Mouse (Mus musculus) WW6 (cell line): ENCODE data around the gene Zfp991.
"Not testable (repeated sequence)": the region's sequence is repeated elsewhere in the genome, so short reads cannot be mapped to it uniquely, and the experiment has no call there.

Source experiments
- DNase-seq: peaks from one replicate; pipeline ENCODE4 v3.0.0-alpha.2; 2013; ENCODE audit warnings: low read depth, low spot score

The Zfp991 gene

GRCm38 (mm10) chr4:147131837-147132459, at the start of gene Zfp991:
Gene Zfp991 (plus strand): TSS chr4:147132038.
- DNase-seq = not testable (repeated sequence)

DNA sequence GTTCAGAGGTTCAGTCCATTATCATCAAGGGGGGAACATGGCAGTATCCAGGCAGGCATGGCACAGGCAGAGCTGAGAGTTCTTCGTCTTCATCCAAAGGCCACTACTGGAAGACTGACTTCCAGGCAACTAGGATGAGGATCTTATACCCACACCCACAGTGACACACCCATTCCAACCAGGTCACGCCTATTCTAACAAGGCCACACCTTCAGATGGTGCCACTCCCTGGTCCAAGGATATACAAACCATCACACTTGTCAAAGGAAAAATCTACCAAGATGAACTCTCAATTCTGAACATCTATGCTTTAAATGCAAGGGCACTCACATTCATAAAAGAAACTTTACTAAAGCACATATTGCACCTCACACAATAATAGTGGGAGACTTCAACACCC, 36.2 kb upstream of the Zfp991 start:
- DNase-seq = not testable (repeated sequence)

- DNase-seq = not testable (repeated sequence)
Observed at GRCm38 (mm10) chr4:147101666-147102626, 29.9 kb upstream of the Zfp991 start.

GRCm38 (mm10) chr4:147103814-147104213, 28.0 kb upstream of the Zfp991 start:
- not testable (repeated sequence) for DNase-seq

DNA sequence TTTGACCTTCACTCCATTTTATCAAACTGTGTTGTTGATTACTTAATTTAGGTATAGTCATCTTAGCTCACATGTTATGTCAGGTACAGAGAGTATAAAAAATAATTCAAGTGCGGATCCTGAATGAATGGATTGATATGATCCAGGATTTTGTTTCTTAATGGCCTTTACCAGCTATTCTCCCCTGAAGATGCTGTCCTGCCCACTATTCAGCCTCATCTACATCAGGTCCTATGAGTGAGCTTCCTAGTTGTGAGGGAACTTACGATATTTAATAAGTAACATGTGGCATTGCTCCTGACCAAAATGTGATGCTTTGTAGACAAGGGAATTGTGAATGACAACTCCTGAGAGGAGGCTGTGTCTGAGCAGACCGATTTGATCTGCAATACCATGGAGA, 14.0 kb upstream of the Zfp991 start:
- DNase-seq = not testable (repeated sequence)

DNA sequence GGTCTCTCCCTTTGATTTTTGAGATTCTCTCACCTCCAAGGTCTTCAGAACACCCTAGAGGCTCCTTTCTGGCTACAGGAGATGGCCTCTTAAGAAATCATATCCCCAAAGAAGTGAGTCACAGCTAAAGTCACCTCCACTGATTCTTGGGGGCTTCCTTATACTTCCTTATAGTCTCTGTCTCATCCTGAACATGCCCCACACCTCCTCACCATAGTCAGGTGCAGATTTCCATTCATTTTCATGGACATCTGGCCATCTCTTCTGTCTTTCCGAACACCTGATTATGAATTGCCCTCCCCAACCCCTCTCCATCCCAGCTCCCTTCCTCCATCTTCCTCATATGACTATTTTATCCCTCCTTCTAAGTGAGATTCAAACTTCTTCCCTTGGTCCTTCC, 9.6 kb upstream of the Zfp991 start:
- not testable (repeated sequence) for DNase-seq

GRCm38 (mm10) chr4:147123797-147124196, 8.0 kb upstream of the Zfp991 start:
- DNase-seq = not testable (repeated sequence)

DNA sequence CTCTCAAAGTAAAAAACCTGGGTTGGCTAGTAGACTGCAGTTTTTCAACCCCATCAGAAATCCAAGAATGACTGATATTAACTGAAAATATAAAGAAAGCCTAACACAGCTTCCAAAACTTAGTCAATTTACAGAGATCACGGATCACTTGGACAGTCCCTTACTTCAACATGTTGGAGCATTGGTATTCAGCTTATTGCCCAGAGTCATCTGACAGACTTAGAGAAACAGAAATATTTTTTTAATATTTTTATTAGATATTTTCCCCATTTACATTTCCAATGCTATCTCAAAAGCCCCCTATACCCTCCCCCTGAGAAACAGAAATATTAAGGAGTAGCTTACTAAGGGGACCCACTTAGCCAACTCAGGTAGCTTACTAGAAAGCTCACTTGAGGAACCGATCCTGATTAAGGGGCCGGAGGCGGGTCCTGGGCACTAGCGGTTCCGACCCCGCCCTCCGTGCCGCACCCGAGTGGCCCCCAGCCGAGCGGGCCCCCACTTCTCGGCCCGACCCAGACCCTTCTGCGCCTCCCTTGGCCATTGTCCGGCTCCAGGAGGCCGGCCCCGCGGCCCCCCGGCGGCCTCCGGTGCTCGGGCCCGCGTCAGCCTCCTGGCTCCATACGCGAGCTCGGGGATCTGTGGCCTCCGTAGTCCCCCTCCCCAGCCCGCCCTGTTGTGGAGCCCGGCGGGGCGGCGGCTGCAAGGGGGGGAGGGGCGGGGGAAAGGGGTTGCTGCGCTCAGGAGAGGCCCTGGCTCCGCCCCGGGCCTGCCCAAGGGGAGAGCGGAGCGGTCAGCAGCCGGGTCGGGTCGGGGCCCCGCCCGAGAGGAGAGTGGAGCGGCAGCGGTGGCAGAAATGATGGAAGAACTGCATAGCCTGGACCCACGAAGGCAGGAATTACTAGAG, 7.2 kb upstream of the Zfp991 start:
- DNase-seq = peak; percentile 82

GRCm38 (mm10) chr4:147125326-147125725, 6.5 kb upstream of the Zfp991 start:
- not testable (repeated sequence) for DNase-seq

DNA sequence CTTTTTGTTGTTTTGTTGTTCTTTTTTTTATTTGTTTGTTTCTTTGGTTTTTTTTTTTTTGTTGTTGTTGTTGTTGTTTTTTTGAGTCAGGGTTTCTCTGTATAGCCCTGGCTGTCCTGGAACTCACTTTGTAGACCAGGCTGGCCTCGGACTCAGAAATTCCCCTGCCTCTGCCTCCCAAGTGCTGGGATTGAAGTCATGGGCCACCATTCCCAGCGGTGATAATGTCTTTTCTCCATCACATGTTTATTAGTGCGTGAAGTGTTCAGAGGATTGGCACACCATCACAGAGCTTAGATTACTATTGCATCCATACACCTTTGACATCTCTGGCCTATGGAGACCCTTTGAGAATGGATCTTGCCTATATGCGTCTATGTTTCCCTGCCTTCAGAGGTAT, 6.0 kb upstream of the Zfp991 start:
- DNase-seq = not testable (repeated sequence)

DNA sequence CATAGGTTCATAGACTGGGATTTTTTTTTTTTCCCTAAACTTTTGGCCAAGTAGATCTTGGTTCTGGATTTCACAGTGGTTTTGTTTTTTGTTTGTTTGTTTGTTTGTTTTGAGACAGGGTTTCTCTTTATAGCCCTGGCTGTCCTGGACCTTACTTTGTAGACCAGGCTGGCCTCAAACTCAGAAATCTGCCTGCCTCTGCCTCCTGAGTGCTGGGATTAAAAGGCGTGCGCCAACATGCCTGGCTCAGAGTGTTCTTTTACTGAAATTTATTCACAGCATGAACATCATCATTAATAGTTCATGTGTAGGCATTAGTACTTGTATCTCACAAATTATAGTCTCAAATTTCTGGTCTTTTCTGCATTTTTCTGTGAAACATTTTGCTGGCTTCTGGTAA, 5.4 kb upstream of the Zfp991 start:
- DNase-seq = not testable (repeated sequence)

DNA sequence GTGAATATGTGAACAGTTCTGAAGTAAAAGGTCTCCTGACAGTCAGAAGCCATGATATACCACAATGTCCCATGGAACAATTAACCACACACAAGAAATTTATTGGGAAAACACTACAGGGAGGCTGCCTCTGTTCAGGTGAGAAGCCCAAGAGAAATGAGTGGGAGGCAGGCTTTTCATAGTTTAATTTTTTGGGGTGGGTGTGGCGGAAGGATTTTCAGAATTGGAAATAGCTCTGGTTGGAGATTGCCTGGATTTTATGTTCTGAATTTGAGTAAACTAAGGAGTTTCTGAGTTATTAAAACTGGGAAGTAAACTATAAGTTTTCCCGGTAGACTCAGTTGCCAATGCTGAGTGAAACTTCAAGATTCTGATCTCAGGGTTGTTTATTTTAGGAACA, 4.7 kb upstream of the Zfp991 start:
- DNase-seq = not testable (repeated sequence)

DNA sequence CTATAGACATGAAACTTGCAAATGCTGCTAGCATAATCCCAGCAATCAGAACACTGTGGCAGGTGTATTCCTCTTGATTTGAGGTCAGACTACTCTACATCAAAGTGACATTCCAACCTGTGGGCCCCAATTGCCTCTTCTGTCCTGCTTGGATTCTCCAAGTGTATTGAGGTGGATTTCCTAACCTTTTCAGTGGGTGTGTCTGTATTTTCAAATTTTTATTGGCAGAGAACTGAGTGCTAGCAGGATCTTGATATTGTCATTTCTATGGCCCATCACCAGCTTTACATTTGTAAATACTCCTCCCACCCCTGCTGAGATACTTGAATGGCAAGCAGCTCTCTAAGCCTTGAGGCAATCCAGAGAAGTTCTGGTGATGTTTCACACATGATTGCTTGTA, 3.7 kb upstream of the Zfp991 start:
- peak; percentile 62 for DNase-seq

- DNase-seq = not testable (repeated sequence)
Observed at GRCm38 (mm10) chr4:147133596-147133995, 1.8 kb downstream of the Zfp991 start.

GRCm38 (mm10) chr4:147141757-147142156, 9.9 kb downstream of the Zfp991 start:
- not testable (repeated sequence) for DNase-seq

DNA sequence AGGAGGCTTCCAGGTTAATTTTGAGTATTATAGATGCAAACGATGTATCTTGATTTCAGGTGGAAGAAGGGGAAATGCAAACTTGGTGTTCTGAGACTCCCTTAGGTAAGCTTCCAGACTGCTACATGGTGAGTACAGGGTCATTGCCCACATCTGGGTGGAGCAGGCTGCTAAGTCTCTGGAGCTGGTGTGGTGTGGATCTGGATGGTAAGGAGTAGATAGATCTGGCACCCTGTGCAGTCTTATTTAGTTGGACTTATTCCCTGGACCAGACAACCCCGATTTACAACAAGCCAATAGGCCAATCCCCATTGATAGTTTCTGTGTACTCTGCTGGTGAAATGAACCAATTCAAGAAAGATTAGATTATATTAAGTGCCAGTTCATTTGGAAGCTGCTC, 33.4 kb downstream of the Zfp991 start:
- DNase-seq = not testable (repeated sequence)

DNA sequence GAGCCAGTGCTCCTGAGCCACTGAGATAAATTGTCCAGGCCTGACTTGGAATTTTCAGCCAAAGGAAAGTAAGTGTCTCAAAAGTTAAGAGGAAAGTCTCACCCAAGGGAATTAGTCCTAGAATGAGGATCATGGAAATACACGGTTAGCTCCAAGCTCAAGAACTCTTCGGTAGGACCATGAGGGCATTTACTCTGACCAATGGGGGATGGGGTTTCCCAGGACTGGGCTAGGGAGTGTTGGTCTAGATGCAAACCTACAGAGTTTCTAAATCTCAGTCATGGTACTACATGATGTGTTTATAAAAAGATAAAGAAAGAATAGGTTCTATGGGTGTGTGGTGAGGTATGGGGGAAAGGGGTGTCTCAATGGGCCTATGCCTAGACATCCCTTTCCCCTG, 38.7 kb downstream of the Zfp991 start:
- DNase-seq = not testable (repeated sequence)

GRCm38 (mm10) chr4:147171557-147171956, 39.7 kb downstream of the Zfp991 start:
- not testable (repeated sequence) for DNase-seq

DNA sequence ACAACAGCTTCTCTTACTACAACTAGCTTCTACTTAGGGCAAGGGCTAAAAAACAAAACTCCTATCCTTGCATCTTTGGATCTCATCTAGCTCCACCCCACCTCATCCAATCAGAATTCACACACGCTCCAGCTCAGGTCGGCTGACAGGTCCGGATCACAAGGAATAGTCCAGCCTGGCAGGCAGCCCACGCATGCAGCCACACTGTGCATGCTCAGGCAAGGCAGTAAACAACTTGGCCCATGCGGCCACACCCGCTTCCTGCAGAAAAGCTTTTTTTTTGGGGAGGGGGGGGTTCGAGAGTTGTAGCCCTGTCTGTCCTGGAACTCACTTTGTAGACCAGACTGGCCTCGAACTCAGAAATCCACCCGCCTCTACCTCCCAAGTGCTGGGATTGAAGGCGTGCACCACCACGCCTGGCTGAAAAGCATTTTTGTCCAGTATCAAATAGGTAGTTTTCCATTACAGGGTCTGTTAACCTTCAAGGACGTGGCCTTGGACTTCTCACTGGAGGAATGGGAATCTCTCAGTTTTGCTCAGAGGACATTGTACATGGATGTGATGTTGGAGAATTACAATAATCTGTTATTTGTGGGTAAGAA, 44.5 kb downstream of the Zfp991 start:
- DNase-seq = not testable (repeated sequence)

- DNase-seq = not testable (repeated sequence)
Observed at GRCm38 (mm10) chr4:147181141-147181685, 49.4 kb downstream of the Zfp991 start.
